Mouse (Mus musculus) neutrophil, adult 5-6 weeks (primary cell): Measurements from ENCODE around the gene H2-M10.6. TPM values are rescaled to one million over a fixed set of nuclear protein-coding genes. Genes with fewer than 3 reads are reported as not detected.

Source experiments
- ATAC-seq: fragments of 151-379, 151-347 bp; 2 replicates; pipeline ENCODE4 v1.8.0; 2017; ENCODE audit warnings: mild to moderate bottlenecking, moderate TSS enrichment; ENCODE audit not compliant: insufficient number of reproducible peaks, poor library complexity, low FRiP score, severe bottlenecking; ENCODE audit errors: extremely low read depth
- total RNA-seq: library from RNA; stranded (forward); fragments of 200-1000 nt; gene quantifications from 2 replicates; pipeline ENCODE4 v1.2.3, GENCODE M21; 2017

H2-M10.6 gene
- total RNA-seq, 1 experiment from 2014 or later: not detected

DNA sequence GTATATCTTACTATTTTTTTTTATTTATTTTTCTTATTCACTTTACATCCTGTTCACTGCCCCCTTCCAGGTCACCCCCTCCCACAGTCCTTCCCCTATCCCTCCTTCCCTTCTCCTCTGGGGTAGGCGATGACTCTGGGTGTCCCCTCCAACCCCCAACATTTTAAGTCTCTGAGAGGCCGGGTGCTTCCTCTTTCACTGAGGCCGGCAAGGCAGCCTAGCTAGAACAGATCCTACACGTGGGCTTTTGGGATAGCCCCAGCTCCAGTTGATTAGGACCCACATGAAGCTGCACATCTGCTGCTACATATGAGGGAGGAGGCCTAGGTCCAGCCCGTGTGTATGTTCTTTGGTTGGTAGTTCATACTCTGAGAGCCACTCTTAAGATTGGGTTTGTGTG lies 27.0 kb downstream of the H2-M10.6 start:
- ATAC-seq: no peak

DNA sequence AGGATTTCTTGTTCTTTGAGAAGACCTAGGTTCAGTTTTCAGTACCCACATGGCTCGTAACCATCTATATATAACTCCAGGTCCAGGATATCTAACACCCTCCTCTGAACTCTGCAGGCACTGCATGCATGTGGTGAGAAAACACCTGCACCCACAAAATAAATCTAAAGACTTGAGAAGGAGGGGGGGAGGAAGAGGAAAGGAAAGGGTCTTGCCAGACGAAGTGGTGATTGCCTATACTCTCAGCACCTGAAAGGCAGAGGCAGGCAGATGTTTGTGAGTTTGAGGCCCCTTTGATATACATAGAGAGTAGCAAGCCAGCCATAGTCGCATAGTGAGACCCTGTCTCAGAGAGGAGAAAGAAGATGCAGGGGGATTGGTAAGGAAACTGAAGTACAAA lies 28.0 kb downstream of the H2-M10.6 start:
- ATAC-seq: no peak

DNA sequence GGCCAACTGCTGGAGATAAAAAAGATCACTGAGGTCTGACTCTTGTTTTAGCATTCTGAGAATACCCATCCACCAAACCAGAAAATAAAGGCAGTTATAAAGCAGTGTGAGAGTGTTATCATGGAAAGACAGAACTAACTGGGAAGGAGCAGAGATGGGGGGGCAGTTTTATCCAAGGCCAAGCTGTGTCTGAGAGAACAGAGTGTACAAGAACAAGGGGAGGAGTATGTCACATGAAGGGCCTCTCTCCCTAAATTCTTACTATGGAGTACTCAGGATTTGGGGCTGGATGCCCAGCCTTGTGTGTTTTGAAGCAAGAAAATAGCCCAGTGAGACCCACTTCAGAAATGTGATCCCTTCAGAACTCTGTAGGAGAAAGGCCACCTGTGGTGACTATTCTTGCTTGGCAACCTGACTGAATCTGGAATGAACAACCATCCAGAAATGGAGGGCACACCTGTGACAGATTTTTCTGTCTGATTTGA lies 29.0 kb downstream of the H2-M10.6 start:
- ATAC-seq: no peak

DNA sequence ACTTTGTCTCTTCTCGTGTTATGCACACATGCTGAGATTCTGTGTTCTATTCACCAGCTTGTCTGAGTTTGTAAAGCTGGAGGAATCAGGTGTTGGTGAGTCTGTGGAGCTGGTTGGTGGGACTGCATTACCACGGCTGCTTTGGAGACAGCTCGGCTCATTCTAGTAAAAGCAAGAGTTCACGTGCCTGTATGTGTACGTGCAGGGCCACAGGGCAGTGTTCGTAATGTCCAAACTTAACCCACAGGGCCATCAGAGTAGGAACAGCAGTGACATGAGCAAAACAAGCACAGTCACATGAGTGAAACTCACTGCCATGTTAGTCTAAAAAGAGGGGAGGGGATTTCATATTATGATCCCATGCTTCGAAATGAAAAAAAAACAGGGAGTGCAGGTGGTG lies 31.7 kb downstream of the H2-M10.6 start:
- ATAC-seq: no peak

DNA sequence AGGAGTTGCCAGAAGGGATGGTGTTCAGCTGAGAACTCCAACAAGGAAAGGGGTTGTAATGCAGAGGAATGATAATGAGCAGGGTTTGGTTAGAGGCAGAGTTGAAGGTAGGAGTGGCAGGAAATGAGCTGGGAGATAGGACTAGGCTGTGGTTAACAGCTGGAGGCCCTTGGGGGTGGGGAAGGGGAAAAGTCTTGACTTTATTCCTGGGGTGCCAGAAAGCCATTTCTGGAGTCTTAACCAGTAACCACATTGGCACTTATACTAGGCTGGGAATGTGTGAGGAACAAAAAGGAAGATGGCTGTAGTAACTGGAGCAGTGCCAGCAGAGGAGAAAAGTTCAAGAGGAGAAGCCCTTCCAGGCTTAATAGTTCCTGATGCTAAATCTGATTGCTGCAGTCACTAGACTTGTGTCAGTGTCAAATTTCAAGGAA lies 32.3 kb downstream of the H2-M10.6 start:
- ATAC-seq: no peak

DNA sequence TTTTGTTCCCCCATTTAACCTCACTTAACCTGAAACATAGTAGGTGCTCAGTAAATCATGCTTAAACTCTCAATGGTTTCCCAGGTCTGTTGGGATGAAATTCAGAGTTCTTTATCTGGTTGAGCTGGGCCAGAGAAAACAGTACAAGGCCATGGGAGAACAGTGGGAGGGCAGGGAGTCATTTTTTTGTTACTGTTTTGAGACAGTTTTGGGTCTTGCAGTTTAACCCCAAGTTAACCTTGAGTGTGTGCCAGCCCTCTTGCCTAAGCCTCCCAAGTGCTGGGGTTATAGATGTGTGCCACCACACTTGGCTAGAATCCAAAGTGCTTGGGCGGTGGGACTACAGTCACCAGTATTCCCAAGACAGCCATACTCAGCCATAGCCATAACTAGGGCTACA lies 32.8 kb downstream of the H2-M10.6 start:
- ATAC-seq: no peak

DNA sequence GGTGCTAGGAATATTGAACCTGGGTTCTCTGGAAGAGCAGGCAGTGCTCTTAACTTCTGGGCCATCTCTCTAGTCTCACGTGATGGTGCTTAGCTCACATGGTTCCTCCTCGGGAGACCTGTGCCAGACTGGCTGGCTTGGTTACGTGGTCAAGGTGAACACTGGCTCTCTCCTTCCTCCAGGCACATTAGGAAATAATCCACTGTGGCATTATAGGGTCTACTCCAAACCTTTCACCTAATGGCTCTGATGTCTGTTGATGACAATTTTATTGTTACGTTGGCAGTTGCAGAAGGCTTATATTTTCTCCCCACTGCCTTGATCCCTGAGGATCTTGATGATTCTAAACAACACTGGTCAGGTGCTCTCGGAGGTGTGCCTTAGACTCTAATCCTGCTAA lies 36.9 kb downstream of the H2-M10.6 start:
- ATAC-seq: no peak

DNA sequence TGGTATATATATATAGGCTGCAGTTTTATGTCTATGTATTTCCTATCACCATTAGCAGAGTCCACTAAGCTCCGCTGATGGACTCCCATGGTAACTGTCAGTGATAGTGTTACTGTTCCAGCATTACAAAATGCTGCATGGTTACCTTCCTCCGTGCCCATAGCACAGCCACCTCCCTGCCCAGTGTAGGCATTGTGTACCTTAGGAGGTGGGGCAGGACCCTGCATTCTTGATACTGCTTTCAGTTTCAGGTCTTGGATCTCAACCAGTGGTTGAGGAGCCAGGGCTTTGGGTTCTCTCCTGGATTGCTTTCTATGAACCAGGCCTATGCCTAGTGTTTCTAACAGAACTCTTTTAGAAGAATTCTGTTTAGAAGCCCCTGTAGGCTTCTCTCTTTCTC lies 38.0 kb downstream of the H2-M10.6 start:
- ATAC-seq: no peak

DNA sequence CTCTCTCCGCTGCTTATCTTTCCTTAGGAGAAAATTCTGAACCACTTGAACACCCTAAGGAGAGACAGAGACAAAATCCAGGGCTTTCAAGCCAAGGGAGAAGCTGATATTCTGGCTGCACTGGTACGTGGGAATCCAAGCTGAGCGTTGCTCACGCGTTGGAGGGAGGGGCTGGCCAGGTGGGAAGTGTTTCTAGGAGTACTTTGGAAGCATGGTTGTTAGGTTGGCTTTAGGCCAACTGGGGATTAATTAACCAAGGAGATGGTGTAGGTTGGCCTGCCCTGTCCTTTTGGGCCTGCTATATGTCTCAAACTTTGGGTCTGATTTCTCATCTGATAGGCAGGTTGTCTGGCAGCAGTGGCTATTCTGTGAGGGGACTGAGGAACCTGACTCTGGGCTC lies 39.2 kb downstream of the H2-M10.6 start:
- no peak for ATAC-seq

DNA sequence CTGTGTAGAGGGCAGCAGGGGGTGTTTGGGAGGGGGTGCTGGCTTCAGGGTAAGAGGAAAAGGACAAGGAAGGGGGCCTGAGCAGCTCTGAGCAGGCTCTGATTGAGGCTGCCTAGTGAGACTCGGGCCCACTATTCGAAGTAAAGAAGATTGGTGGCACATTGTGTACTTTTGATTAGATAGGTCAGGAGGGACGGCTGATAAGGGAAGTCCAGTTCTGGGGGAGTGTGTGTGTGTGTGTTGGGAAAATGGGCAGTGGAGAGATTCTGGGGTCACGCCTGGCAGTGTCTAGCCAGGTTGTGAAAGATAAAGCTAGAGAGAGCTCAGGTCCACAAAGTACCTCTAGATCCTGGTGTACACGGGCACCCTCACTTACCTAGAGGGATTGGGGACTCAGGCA lies 39.7 kb downstream of the H2-M10.6 start:
- no peak for ATAC-seq

DNA sequence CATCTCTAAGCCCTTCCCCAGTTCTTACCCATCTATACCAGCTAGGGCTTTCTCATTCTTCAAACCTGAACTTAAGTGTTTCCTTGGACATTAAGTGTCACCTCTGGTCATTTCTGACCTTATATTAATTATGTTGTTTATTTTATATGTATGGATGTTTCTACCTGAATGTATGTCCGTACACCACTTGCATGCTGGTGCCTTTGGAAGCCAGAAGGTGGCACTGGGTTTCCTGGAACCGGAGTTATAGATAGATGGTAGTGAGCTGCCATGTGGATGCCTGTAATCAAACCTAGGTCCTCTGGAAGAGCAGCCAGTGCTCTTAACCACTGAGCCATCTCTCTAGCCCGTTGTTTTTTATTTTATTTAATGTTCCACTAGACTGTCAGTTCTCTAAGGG lies 43.5 kb downstream of the H2-M10.6 start:
- no peak for ATAC-seq

DNA sequence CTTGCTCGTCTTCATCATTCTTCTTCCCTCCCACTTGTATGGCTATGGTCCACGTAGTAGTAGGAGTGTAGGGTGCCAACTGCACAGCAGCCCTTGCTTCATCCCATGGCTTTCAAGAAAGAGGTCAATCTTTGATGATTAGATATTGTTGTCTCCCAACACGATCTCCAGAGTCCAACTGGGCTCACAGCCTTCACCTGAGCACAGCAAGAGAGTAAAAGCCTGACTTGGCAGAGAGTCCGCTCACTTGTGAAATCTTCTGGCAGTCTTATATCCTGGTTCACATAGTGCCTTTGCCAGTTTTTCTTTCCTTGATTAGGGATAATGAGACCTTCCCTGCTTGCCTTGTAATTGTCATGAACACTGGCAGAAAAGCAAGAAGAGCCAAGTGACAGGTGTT lies 44.3 kb downstream of the H2-M10.6 start:
- ATAC-seq: no peak

DNA sequence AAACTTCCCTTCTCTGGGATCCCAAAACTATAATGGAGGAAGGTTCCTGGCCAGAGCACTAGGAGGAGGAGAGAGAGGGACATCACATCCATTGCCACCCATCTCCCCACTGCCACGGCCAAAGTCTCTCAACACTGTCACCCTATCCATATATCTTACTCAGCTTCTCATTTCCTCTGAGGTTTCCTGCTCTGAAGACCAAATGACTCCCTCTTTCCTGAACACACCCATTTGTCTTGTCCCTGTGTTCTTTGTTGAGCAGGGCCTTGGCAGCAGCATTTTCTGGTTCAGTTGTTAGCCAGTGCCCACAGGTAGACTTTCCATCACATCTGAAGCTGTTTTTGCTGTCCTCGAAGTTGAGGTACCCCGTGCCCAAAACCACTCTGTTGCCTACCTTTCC lies 46.2 kb downstream of the H2-M10.6 start:
- no peak for ATAC-seq

DNA sequence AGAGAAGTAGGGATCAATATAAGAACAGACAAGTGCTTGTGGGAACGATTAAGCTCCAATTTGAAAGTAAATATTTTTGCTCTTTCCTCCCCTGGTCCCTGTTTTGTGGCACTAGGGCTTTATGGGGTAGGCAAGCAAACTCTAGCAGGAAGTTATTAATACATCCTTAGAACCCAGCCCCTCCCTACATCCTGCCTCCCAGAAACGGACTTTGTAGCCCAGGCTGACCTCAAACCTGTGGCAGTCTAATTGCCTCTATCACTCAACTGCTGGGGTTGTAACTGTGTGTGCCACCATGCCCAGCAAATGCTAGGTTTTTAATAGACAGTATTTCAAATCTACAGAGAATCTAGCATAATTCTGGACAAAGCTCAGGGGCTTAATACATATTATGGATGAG lies 49.7 kb downstream of the H2-M10.6 start:
- no peak for ATAC-seq

Other genes starting within 250 kb of the H2-M10.6 start
- not detected in 2 replicates for gene H2-M9, start 169.5 kb upstream of the H2-M10.6 start, total RNA-seq
- not detected in 2 replicates for gene H2-M1, start 140.0 kb upstream of the H2-M10.6 start, total RNA-seq
- gene H2-M10.5, start 39.3 kb upstream of the H2-M10.6 start, total RNA-seq: not detected in 2 replicates
- 81.9 and 95.2 TPM in 2 replicates for gene Trim26, start 25.0 kb downstream of the H2-M10.6 start, total RNA-seq
- not detected in 2 replicates for gene Trim15, start 55.0 kb downstream of the H2-M10.6 start, total RNA-seq
- 4.7 and 6.0 TPM in 2 replicates for gene Trim10, start 57.4 kb downstream of the H2-M10.6 start, total RNA-seq
- not detected in 2 replicates for gene Trim40, start 78.0 kb downstream of the H2-M10.6 start, total RNA-seq
- not detected in 2 replicates for gene Trim31, start 85.9 kb downstream of the H2-M10.6 start, total RNA-seq
- 0.98 and 1.2 TPM in 2 replicates for gene Rnf39, start 130.7 kb downstream of the H2-M10.6 start, total RNA-seq
- gene Ppp1r11, start 139.6 kb downstream of the H2-M10.6 start, total RNA-seq: 91.1 and 104 TPM in 2 replicates
- 28.3 and 34.6 TPM in 2 replicates for gene Znrd1, start 146.4 kb downstream of the H2-M10.6 start, total RNA-seq
- gene Znrd1as, start 146.4 kb downstream of the H2-M10.6 start, total RNA-seq: 6.0 and 6.1 TPM in 2 replicates
- 0.58 TPM in 1 of 2 replicates, not detected in the other for gene 2410137M14Rik, start 169.1 kb downstream of the H2-M10.6 start, total RNA-seq
- not detected in 2 replicates for gene H2-M5, start 177.4 kb downstream of the H2-M10.6 start, total RNA-seq
- not detected in 2 replicates for gene Zfp57, start 189.0 kb downstream of the H2-M10.6 start, total RNA-seq
- not detected in 2 replicates for gene Mog, start 211.2 kb downstream of the H2-M10.6 start, total RNA-seq
- 34.7 and 38.2 TPM in 2 replicates for gene Gabbr1, start 233.8 kb downstream of the H2-M10.6 start, total RNA-seq